Mouse (Mus musculus): ENCODE data around the gene Pdzk1. TPM values are rescaled to one million over a fixed set of nuclear protein-coding genes. Genes with fewer than 3 reads are reported as not detected.

The Pdzk1 gene
- total and polyA plus RNA-seq, 3 experiments: 0.18 to 0.27 TPM; not detected in 1

DNA sequence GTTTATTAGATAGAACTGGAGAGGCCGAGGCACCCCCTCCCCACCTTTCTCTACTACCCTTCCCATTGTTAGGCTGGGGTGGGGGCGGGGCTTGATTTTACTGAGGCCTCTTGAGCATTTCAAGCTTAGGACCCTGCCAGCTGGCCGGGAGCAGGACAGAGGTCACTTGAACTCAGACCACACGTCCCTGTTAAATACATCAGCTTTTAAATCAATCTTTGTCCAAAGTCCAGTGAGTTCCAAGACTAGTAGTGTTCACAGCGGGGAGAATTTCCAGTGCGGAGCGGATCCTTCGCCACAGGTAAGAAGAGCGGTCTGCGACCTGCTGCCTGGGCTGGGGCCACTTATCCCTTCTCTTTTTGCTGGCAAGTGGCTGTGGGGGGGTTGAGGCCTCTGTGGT, 772 bp downstream of the Pdzk1 start:
- Histone ChIP-seq H3K36me3 (ENCODE audit: control insufficient read depth in 1 of 2, insufficient read depth in 2 of 2, low read length in 2 of 2) (no peaks in the 10 kb centered on the region), H3K27ac (ENCODE audit: control insufficient read depth, low read depth, low read length) (no peak overlapping the region), H3K4me1 (ENCODE audit: control insufficient read depth in 1 of 2, insufficient read depth in 2 of 2, low read length in 2 of 2) (no peaks in the 10 kb centered on the region), H3K79me2 (ENCODE audit: control insufficient read depth, insufficient read depth, low read length, poor library complexity) (no peaks in the 10 kb centered on the region), H3K4me3 (ENCODE audit: control insufficient read depth in 1 of 2, insufficient read depth in 1 of 2, low read depth in 2 of 2, low read length in 2 of 2) (no peak overlapping the region), H3K9me3 (replicated peaks; ENCODE audit: insufficient read depth, low read length) (no peaks in the 10 kb centered on the region), H3K27me3 (ENCODE audit: control insufficient read depth in 1 of 2, insufficient read depth in 2 of 2, low read length in 2 of 2) (peaks cover 5 to 15% of the 10 kb centered on the region in 2 experiments; a peak in 2 of 4 replicates), H3K9ac (ENCODE audit: control insufficient read depth, low read depth, low read length, poor library complexity, severe bottlenecking) (no peak overlapping the region)
- TF ChIP-seq CHD1 (IDR thresholded peaks at IDR 0.05; ENCODE audit: low read depth, low read length): no peak
- TF ChIP-seq ZNF384 (IDR thresholded peaks at IDR 0.05; ENCODE audit: low read depth, low read length): no peak
- TF ChIP-seq MAZ (IDR thresholded peaks at IDR 0.05; ENCODE audit: low read depth, low read length): no peak
- TF ChIP-seq GATA1 (IDR thresholded peaks at IDR 0.05; ENCODE audit: low read depth, low read length): no peak
- DNase-seq (ENCODE audit: low read depth, low spot score): no peak

DNA sequence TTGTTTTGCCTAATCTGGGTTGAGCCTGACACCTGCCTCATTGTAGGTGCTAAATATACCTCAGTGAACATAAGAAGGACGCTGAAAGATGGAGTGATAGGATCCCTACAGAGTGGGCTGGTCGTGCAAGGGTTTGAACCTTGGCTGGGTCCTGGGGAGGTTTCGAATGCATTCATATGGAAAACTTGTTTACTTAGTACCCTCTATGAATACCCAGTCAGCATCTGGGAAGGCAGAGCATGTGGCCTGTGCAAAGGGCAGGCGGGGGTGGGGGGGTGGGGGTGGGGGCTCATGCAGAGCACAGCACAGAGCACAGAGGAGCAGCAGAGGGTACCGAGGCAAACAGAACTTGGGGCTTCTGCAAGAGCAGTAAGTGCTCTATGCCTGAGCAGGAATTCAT, 3.8 kb downstream of the Pdzk1 start:
- no peaks in the 10 kb centered on the region for H3K79me2 ChIP-seq (ENCODE audit: control insufficient read depth, insufficient read depth, low read length, poor library complexity)
- DNase-seq (ENCODE audit: low read depth, low spot score): no peak

DNA sequence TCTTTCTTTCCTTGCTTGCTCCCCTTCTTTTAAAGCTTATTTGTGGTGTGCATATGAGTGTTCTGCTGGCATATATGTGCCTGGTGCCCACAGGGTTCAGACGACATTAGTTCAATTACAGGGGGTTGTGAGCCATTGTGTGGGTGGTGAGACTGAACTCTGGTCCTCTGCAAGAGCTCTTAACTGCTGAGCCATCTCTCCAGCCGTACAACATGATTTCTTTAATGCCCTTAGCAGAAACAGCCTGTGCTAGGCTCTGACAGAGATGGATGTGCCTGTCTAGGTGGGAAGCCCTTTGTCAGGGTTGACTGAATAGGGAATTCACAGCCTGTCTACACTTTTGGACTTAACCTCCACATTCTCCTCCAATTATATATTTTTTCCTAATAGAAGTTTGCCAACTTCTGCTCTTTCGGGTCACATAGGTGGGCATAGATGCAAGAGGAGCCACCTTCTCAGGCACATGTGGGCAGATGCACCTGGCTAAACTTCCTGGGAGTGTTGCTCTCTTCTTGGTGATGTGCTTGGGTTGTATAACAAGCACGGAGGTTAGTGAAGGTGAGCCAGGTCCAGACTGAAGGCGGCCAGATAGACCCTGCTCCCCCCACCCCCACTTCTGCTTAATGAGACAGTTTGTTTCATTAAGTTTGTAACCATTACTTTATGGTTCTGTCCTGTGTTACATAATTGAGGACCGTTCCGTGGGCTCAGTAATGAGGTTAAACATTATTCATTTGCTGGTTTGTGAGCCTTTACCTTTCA, 5.7 kb downstream of the Pdzk1 start:
- no peak for DNase-seq (ENCODE audit: low read depth, low spot score)
- no peaks in the 10 kb centered on the region for H3K79me2 ChIP-seq (ENCODE audit: control insufficient read depth, insufficient read depth, low read length, poor library complexity)
- no peak overlapping the region for H3K27ac ChIP-seq (ENCODE audit: control insufficient read depth, low read depth, low read length)
- H3K9me3 ChIP-seq (replicated peaks; ENCODE audit: insufficient read depth, low read length): no peaks in the 10 kb centered on the region
- TF ChIP-seq ZKSCAN1 (IDR thresholded peaks at IDR 0.05; ENCODE audit: low read depth, low read length) (no peak), NELFE (IDR thresholded peaks at IDR 0.05; ENCODE audit: low read depth, low read length) (no peak), TBP (IDR thresholded peaks at IDR 0.05; ENCODE audit: low read depth, low read length) (no peak), MYB (IDR thresholded peaks at IDR 0.05; ENCODE audit: low read depth, low read length) (no peak), RAD21 (IDR thresholded peaks at IDR 0.05; ENCODE audit: low read depth, low read length) (no peak), UBTF (IDR thresholded peaks at IDR 0.05; ENCODE audit: borderline replicate concordance, insufficient read depth, low read depth, low read length) (no peak), ZMIZ1 (IDR thresholded peaks at IDR 0.05; ENCODE audit: low read depth, low read length) (no peak), CHD1 (IDR thresholded peaks at IDR 0.05; ENCODE audit: low read depth, low read length) (no peak), ZNF384 (IDR thresholded peaks at IDR 0.05; ENCODE audit: low read depth, low read length) (no peak)
- no peak overlapping the region for H3K4me3 ChIP-seq (ENCODE audit: control insufficient read depth in 1 of 2, insufficient read depth in 1 of 2, low read depth in 2 of 2, low read length in 2 of 2)
- peaks cover 5 to 15% of the 10 kb centered on the region in 2 experiments; a peak in 2 of 4 replicates for H3K27me3 ChIP-seq (ENCODE audit: control insufficient read depth in 1 of 2, insufficient read depth in 2 of 2, low read length in 2 of 2)
- H3K4me1 ChIP-seq (ENCODE audit: control insufficient read depth in 1 of 2, insufficient read depth in 2 of 2, low read length in 2 of 2): no peaks in the 10 kb centered on the region
- no peaks in the 10 kb centered on the region for H3K36me3 ChIP-seq (ENCODE audit: control insufficient read depth in 1 of 2, insufficient read depth in 2 of 2, low read length in 2 of 2)
- H3K9ac ChIP-seq (ENCODE audit: control insufficient read depth, low read depth, low read length, poor library complexity, severe bottlenecking): no peak overlapping the region

More for the DNA sequence above, 3.8 kb downstream of the Pdzk1 start:
- H3K27ac ChIP-seq (ENCODE audit: control insufficient read depth, low read depth, low read length): no peak overlapping the region
- H3K9me3 ChIP-seq (replicated peaks; ENCODE audit: insufficient read depth, low read length): no peaks in the 10 kb centered on the region
- TF ChIP-seq POLR2AphosphoS2 (IDR thresholded peaks at IDR 0.05; ENCODE audit: low read length): no peak
- TF ChIP-seq POLR2AphosphoS5 (IDR thresholded peaks at IDR 0.05; ENCODE audit: borderline replicate concordance, low read depth, low read length): no peak
- TF ChIP-seq HCFC1 (IDR thresholded peaks at IDR 0.05; ENCODE audit: low read depth, low read length): no peak
- no peak for TF ChIP-seq MXI1 (IDR thresholded peaks at IDR 0.05; ENCODE audit: low read depth, low read length)
- no peaks in the 10 kb centered on the region for H3K36me3 ChIP-seq (ENCODE audit: control insufficient read depth in 1 of 2, insufficient read depth in 2 of 2, low read length in 2 of 2)
- H3K4me1 ChIP-seq (ENCODE audit: control insufficient read depth in 1 of 2, insufficient read depth in 2 of 2, low read length in 2 of 2): no peaks in the 10 kb centered on the region
- no peak overlapping the region for H3K4me3 ChIP-seq (ENCODE audit: control insufficient read depth in 1 of 2, insufficient read depth in 1 of 2, low read depth in 2 of 2, low read length in 2 of 2)
- no peak overlapping the region for H3K9ac ChIP-seq (ENCODE audit: control insufficient read depth, low read depth, low read length, poor library complexity, severe bottlenecking)
- H3K27me3 ChIP-seq (ENCODE audit: control insufficient read depth in 1 of 2, insufficient read depth in 2 of 2, low read length in 2 of 2): peaks cover 5 to 15% of the 10 kb centered on the region in 2 experiments; a peak in 2 of 4 replicates
